Mouse (Mus musculus): ENCODE data around the gene Dmgdh. TPM values are rescaled to one million over a fixed set of nuclear protein-coding genes. Genes with fewer than 3 reads are reported as not detected.

The Dmgdh gene
- polyA plus RNA-seq, 1 experiment from 2014 or later: 0.90 TPM

DNA sequence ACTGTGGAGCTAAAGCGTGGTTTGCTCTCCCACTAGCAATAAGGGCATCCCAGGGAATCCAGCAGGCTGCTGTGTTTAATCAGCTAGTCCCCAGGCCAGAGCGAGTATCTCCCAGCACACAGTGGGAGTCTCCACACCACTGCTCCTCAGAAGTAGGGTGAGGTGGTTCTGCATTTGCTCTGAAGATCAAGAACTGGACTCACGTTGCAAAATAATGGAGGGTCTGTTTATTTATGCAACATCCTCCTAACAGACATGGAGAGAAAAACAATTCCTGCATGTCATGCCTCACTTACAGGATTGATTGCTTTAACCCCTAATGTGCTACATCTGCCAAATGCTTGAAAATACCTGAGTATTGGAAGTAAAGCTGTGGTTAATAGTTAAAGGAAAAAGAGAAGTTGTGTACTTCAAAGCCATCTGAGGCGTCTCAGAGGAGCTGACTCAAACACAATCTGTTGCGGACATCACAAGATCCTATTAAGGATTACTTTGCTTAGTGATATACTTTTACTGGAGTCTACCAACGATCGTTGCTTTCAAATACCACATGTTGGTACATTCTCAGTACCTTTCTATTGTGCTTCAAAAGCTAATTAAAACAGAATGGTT lies 99.6 kb downstream of the Dmgdh start:
- H3K9ac ChIP-seq (ENCODE audit: low read depth, low read length): no peak overlapping the region
- H3K36me3 ChIP-seq (ENCODE audit: control insufficient read depth, insufficient read depth): no peaks in the 10 kb centered on the region
- H3K27ac ChIP-seq (ENCODE audit: low read depth, low read length): no peak overlapping the region
- H3K4me2 ChIP-seq (replicated peaks; ENCODE audit: low read depth): no peak overlapping the region
- no peak overlapping the region for H3K4me3 ChIP-seq (ENCODE audit: low read depth, low read length)
- no peaks in the 10 kb centered on the region for H3K27me3 ChIP-seq (replicated peaks; ENCODE audit: control insufficient read depth, insufficient read depth, low read length)
- 63% methylated on average over 7 of the region's 7 CpGs for WGBS
- no peak for ATAC-seq
- no peak for TF ChIP-seq CTCF (IDR thresholded peaks at IDR 0.05; ENCODE audit: low read depth)
- no peaks in the 10 kb centered on the region for H3K4me1 ChIP-seq (replicated peaks; ENCODE audit: control insufficient read depth, insufficient read depth, low read length)
- no peaks in the 10 kb centered on the region for H3K9me3 ChIP-seq (ENCODE audit: control insufficient read depth)

DNA sequence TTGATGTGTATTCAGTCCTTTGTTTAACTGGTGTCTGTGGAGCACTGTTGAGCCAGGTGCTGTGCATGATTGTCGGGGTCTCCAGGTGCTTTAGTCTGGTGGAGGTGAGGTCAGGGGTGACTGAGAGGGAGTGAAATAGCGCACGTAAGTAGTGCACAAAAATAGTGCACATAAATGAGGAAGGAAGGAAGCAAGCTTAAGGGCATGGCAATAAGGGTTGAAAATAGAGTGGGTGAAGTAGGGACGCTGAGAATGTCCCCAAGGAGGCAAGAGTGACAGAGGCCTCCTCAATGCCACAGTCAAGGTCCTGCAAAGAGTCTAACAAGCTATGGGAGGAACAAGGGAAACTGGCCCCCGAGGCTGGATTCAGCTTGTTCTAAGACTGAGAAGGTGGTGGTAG lies 108.6 kb downstream of the Dmgdh start:
- no peak for TF ChIP-seq CTCF (IDR thresholded peaks at IDR 0.05; ENCODE audit: low read depth)
- 80% methylated on average over 5 of the region's 5 CpGs for WGBS
- no peaks in the 10 kb centered on the region for H3K27me3 ChIP-seq (replicated peaks; ENCODE audit: control insufficient read depth, insufficient read depth, low read length)

DNA sequence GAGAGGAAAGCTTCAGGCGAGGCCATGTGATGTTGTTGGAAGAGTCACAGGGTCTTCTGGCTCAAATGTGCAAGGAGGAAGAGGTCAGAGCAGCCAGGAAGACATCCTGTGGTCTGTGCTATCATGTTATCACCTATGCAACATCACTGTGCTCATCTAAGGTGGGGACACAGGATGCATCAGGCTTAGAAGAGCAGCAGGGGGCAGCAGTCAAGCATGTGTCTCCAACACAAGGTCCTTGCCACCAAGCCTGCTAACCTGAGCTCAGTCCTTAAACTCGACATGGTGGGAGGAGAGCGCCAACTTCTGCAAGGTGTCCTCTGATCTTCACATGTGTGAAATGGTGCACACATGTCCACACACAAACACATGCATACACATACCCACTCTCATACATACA lies 111.1 kb downstream of the Dmgdh start:
- WGBS: 79% methylated on average over 3 of the region's 3 CpGs
- no peak overlapping the region for H3K9ac ChIP-seq (ENCODE audit: low read depth, low read length)
- no peak overlapping the region for H3K4me2 ChIP-seq (replicated peaks; ENCODE audit: low read depth)
- no peaks in the 10 kb centered on the region for H3K9me3 ChIP-seq (ENCODE audit: control insufficient read depth)
- peak; percentile 59 for TF ChIP-seq CTCF (IDR thresholded peaks at IDR 0.05; ENCODE audit: low read depth)
- no peaks in the 10 kb centered on the region for H3K27me3 ChIP-seq (replicated peaks; ENCODE audit: control insufficient read depth, insufficient read depth, low read length)
- H3K27ac ChIP-seq (ENCODE audit: low read depth, low read length): no peak overlapping the region
- no peaks in the 10 kb centered on the region for H3K4me1 ChIP-seq (replicated peaks; ENCODE audit: control insufficient read depth, insufficient read depth, low read length)
- no peak overlapping the region for H3K4me3 ChIP-seq (ENCODE audit: low read depth, low read length)
- H3K36me3 ChIP-seq (ENCODE audit: control insufficient read depth, insufficient read depth): no peaks in the 10 kb centered on the region
- no peak for ATAC-seq

More for the DNA sequence above, 108.6 kb downstream of the Dmgdh start:
- no peaks in the 10 kb centered on the region for H3K9me3 ChIP-seq (ENCODE audit: control insufficient read depth)
- H3K36me3 ChIP-seq (ENCODE audit: control insufficient read depth, insufficient read depth): no peaks in the 10 kb centered on the region
- H3K4me1 ChIP-seq (replicated peaks; ENCODE audit: control insufficient read depth, insufficient read depth, low read length): no peaks in the 10 kb centered on the region
- H3K9ac ChIP-seq (ENCODE audit: low read depth, low read length): no peak overlapping the region
- ATAC-seq: no peak
- H3K27ac ChIP-seq (ENCODE audit: low read depth, low read length): no peak overlapping the region
- H3K4me3 ChIP-seq (ENCODE audit: low read depth, low read length): no peak overlapping the region
- no peak overlapping the region for H3K4me2 ChIP-seq (replicated peaks; ENCODE audit: low read depth)

DNA sequence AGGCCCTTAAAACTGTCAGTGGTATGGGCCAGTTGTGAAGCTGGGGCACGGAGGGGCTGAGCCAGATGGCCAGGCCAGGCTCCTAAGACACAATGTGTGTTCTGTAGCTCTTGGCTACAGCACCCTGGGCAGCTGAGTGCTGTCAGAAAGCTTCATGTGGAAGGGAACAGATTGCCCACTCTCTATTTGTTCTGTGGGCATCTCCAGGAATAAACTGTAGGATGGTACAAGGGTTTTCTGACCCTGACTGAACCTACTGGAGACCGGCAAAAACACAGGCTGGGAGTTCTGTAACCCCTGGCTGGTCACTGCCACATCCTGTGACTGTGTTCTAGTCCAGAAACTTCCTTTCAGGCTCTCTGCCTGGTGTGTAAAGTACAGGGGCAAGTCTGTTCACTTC lies 111.8 kb downstream of the Dmgdh start:
- Histone ChIP-seq H3K36me3 (ENCODE audit: control insufficient read depth, insufficient read depth) (no peaks in the 10 kb centered on the region), H3K9me3 (ENCODE audit: control insufficient read depth) (no peaks in the 10 kb centered on the region), H3K4me1 (replicated peaks; ENCODE audit: control insufficient read depth, insufficient read depth, low read length) (no peaks in the 10 kb centered on the region), H3K4me2 (replicated peaks; ENCODE audit: low read depth) (no peak overlapping the region), H3K27ac (ENCODE audit: low read depth, low read length) (no peak overlapping the region), H3K9ac (ENCODE audit: low read depth, low read length) (no peak overlapping the region), H3K27me3 (replicated peaks; ENCODE audit: control insufficient read depth, insufficient read depth, low read length) (no peaks in the 10 kb centered on the region), H3K4me3 (ENCODE audit: low read depth, low read length) (no peak overlapping the region)
- no peak for ATAC-seq
- no peak for TF ChIP-seq CTCF (IDR thresholded peaks at IDR 0.05; ENCODE audit: low read depth)
- WGBS: 72% methylated on average over 2 of the region's 2 CpGs

DNA sequence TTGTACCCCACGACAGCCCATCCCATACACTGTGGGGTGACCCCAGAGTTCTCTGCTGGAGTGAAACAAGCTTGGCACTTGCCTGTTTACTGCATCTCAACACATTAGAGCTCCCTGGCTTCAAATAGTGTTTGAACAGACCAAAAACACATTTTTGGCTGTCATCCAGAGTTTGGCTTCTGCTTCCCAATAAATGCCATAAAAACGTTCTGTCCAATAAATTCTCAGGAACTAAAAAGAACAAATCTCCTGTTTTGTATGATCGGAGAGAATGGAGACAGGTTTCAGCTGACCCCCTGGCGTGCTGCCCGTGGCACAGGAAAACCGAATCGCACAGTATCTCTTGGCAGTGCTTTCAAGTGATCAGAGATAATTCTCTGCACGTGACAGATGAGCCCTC lies 113.4 kb downstream of the Dmgdh start:
- no peaks in the 10 kb centered on the region for H3K9me3 ChIP-seq (ENCODE audit: control insufficient read depth)
- H3K9ac ChIP-seq (ENCODE audit: low read depth, low read length): no peak overlapping the region
- WGBS: 57% methylated on average over 8 of the region's 8 CpGs
- no peak overlapping the region for H3K27ac ChIP-seq (ENCODE audit: low read depth, low read length)
- H3K4me2 ChIP-seq (replicated peaks; ENCODE audit: low read depth): no peak overlapping the region
- no peak for TF ChIP-seq CTCF (IDR thresholded peaks at IDR 0.05; ENCODE audit: low read depth)
- ATAC-seq: no peak
- no peak overlapping the region for H3K4me3 ChIP-seq (ENCODE audit: low read depth, low read length)
- no peaks in the 10 kb centered on the region for H3K36me3 ChIP-seq (ENCODE audit: control insufficient read depth, insufficient read depth)
- no peaks in the 10 kb centered on the region for H3K27me3 ChIP-seq (replicated peaks; ENCODE audit: control insufficient read depth, insufficient read depth, low read length)
- H3K4me1 ChIP-seq (replicated peaks; ENCODE audit: control insufficient read depth, insufficient read depth, low read length): no peaks in the 10 kb centered on the region

DNA sequence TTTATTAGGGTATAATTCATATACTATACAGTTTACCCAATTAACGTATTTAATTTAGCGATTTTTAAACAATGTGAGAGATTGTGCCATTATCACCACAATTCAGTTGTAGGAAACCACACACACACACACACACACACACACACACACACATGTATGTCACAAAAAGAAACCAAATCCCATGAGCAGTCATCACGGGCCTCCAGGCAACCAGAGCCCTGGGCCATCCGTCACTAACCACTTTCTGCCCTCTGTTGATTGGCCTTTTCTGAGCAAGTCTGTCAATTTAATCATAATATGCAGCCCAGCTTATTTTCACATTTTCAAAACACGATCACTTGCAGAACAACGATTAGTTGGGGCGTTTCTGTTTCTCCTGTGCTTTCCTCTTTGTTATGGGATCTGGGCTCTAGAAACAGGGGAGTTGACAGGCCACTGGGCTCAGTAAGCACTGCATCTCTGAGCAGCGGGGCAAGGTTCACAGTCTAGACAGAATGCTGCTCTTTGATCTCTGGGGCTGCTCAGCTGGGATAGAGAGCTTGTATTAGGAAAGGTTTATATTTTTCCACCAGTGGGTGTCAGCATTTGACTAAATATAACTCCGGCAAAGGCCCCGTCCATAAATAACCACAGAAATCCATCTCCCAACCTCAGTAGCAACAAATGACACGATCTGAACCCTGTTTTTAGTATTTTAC lies 118.9 kb downstream of the Dmgdh start:
- TF ChIP-seq CTCF (IDR thresholded peaks at IDR 0.05; ENCODE audit: low read depth): peak; percentile 66
- Histone ChIP-seq H3K4me3 (ENCODE audit: low read depth, low read length) (no peak overlapping the region), H3K36me3 (ENCODE audit: control insufficient read depth, insufficient read depth) (no peaks in the 10 kb centered on the region), H3K9ac (ENCODE audit: low read depth, low read length) (no peak overlapping the region), H3K27ac (ENCODE audit: low read depth, low read length) (peak overlapping the region; percentile 41; the same call in 1 of the 2 replicates), H3K4me2 (replicated peaks; ENCODE audit: low read depth) (no peak overlapping the region), H3K27me3 (replicated peaks; ENCODE audit: control insufficient read depth, insufficient read depth, low read length) (no peaks in the 10 kb centered on the region), H3K4me1 (replicated peaks; ENCODE audit: control insufficient read depth, insufficient read depth, low read length) (no peaks in the 10 kb centered on the region), H3K9me3 (ENCODE audit: control insufficient read depth) (no peaks in the 10 kb centered on the region)
- ATAC-seq: peak; percentile 96
- 42% methylated on average over 11 of the region's 11 CpGs for WGBS
